ENCODE assay signal across 9 mouse cellular contexts in the genomic region with DNA sequence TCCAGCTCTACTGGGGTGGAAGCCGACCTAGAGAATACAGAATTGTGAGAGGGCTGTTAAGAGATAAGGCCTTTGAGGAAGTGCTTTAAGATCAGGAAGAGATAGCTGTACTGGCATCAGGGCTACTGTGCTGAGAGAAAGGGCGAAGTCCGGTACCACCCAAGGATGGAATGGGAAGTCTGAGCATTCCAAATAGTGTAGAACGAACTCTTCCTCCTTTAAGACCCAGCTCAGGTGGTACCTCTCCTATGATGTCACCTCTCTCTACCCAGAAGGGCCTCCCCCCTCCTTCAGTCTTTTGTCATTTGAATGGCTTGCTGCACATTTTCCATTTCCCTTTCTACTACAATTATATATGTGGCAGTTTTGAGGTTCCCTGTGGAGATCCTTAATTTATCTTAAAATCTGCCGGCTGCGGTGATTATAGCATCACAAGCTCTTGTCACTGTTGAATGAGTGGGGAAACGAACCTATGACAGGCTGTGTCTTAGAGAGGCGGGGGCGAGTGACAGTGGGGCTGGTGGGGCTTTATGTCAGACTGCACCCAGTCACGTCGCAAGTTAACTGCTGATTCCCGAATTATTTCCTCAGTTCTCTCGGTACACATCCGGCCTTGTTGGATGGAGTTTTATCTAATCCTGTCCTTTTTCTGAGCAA. TPM values are rescaled to one million over a fixed set of nuclear protein-coding genes. Genes with fewer than 3 reads are reported as not detected.
DNase-seq lines count a peak whose midpoint lies in the region; ATAC-seq and TF ChIP-seq lines count a peak whose summit lies in the region.
"Had no signal": no experiment of that assay in that cellular context is flagged by ENCODE, and none has a peak within 500 bp of the region (broad histone marks: within the 10 kb centered on the region; RNA-seq: fewer than 3 reads in every experiment).

No protein-coding gene starts in this region.

- no peak overlapping the region; the same call in 1 of the 2 replicates for H3K4me2 ChIP-seq in kidney, postnatal 0 days (ENCODE audit: low read length)
- H3K4me2 ChIP-seq in CH12.LX (ENCODE audit: insufficient read depth, low read depth, poor library complexity, severe bottlenecking): peak overlapping the region; percentile 84
- no peak overlapping the region for H3K4me2 ChIP-seq in forebrain, embryonic 15.5 days (replicated peaks)

- H3K9ac ChIP-seq in kidney, postnatal 0 days (ENCODE audit: low read depth, low read length): no peak overlapping the region
- H3K9ac ChIP-seq in CH12.LX (ENCODE audit: insufficient read depth, low read depth): peak overlapping the region; percentile 54
- H3K9ac ChIP-seq in forebrain, embryonic 15.5 days (replicated peaks): no peak overlapping the region

- peak; percentile 12 for TF ChIP-seq POLR2A in CH12.LX (IDR thresholded peaks at IDR 0.05; ENCODE audit: low read depth, low read length)

- in situ Hi-C loops in CH12.LX (cut with MboI; ENCODE audit: low pct_ligation_motif_present, low pct_unique_long_range_greater_than_20kb, low sequenced_read_pairs): no loop called here

- dilution Hi-C loops in CH12.LX (cut with MboI; ENCODE audit: extremely low pct_ligation_motif_present, extremely low pct_unique_long_range_greater_than_20kb, low sequenced_read_pairs): no loop called here

- no peaks in the 10 kb centered on the region for H3K9me3 ChIP-seq in kidney, postnatal 0 days (replicated peaks; ENCODE audit: low read length)
- H3K9me3 ChIP-seq in CH12.LX (replicated peaks; ENCODE audit: low read length): no peaks in the 10 kb centered on the region
- H3K9me3 ChIP-seq in forebrain, embryonic 15.5 days: no peaks in the 10 kb centered on the region

- peak; percentile 35 for DNase-seq in kidney, postnatal 0 days (ENCODE audit: low spot score)
- no peak for DNase-seq in kidney, adult 8-10 months
- peak; percentile 80 for DNase-seq in CH12.LX (ENCODE audit: extremely low read depth)
- peak; percentile 65 for DNase-seq in lung, postnatal 36 days
- DNase-seq in layer of hippocampus, postnatal 10 days (ENCODE audit: low spot score in 2 of 2): no peak
- DNase-seq in right cerebral cortex, postnatal 10 days (ENCODE audit: low spot score in 2 of 2): no peak
- DNase-seq in urinary bladder, adult 2 months (ENCODE audit: low spot score): no peak

- peaks cover 75% of the 10 kb centered on the region for H3K79me2 ChIP-seq in CH12.LX (replicated peaks; ENCODE audit: control insufficient read depth, extremely low read depth, insufficient read depth, poor library complexity, severe bottlenecking)

- WGBS in kidney, postnatal 0 days: 68% methylated on average over 14 of the region's 14 CpGs
- 60% methylated on average over 14 of the region's 14 CpGs for WGBS in forebrain, embryonic 15.5 days

- H3K27ac ChIP-seq in kidney, postnatal 0 days: no peak overlapping the region
- peak overlapping the region; percentile 73 for H3K27ac ChIP-seq in CH12.LX (ENCODE audit: insufficient read depth, low read depth)
- H3K27ac ChIP-seq in forebrain, embryonic 15.5 days (replicated peaks): no peak overlapping the region

- TF ChIP-seq RAD21 in CH12.LX (IDR thresholded peaks at IDR 0.05; ENCODE audit: low read depth, low read length): no peak

- ATAC-seq in kidney, postnatal 0 days (replicated peaks; ENCODE audit: low FRiP score, low read depth): peak; percentile 57; the same call in 1 of the 2 replicates
- peak; percentile 73 for ATAC-seq in forebrain, embryonic 15.5 days (replicated peaks)
- ATAC-seq: Patski had no signal

- no peaks in the 10 kb centered on the region for H3K36me3 ChIP-seq in kidney, postnatal 0 days (ENCODE audit: insufficient read depth, low read length)
- peaks cover 11 to 23% of the 10 kb centered on the region in 2 experiments for H3K36me3 ChIP-seq in CH12.LX (replicated peaks in 1 of 2; ENCODE audit: control insufficient read depth in 1 of 2, insufficient read depth in 1 of 2, low read length in 1 of 2)
- no peaks in the 10 kb centered on the region for H3K36me3 ChIP-seq in forebrain, embryonic 15.5 days

- TF ChIP-seq CTCF in kidney, postnatal 0 days (IDR thresholded peaks at IDR 0.05; ENCODE audit: low read depth): no peak
- TF ChIP-seq CTCF in CH12.LX (conservative IDR thresholded peaks at IDR 0.05 in 1 of 2, IDR thresholded peaks at IDR 0.05 in 1 of 2; ENCODE audit: low read depth in 2 of 2, low read length in 2 of 2): no peak

- 0 out of 2 replicates have a peak, but pooled peaks cover 2% of the 10 kb centered on the region for H3K4me1 ChIP-seq in kidney, postnatal 0 days (replicated peaks; ENCODE audit: insufficient read depth, low read length)
- peaks cover 4 to 66% of the 10 kb centered on the region in 2 experiments; a peak in 3 of 4 replicates for H3K4me1 ChIP-seq in CH12.LX (ENCODE audit: control insufficient read depth in 1 of 2, insufficient read depth in 2 of 2)
- H3K4me1 ChIP-seq in forebrain, embryonic 15.5 days: no peaks in the 10 kb centered on the region; the same call in 1 of the 2 replicates

- H3K27me3 ChIP-seq in kidney, postnatal 0 days (ENCODE audit: insufficient read depth, low read length): no peaks in the 10 kb centered on the region
- no peaks in the 10 kb centered on the region for H3K27me3 ChIP-seq in CH12.LX (replicated peaks)
- no peaks in the 10 kb centered on the region for H3K27me3 ChIP-seq in forebrain, embryonic 15.5 days
- H3K27me3 ChIP-seq: Patski had no signal

- TF ChIP-seq EP300 in CH12.LX (IDR thresholded peaks at IDR 0.05; ENCODE audit: low read length): peak; percentile 75; the same call in 1 of the 2 replicates

- no peak overlapping the region for H3K4me3 ChIP-seq in kidney, postnatal 0 days (replicated peaks; ENCODE audit: low read depth, low read length)
- peak overlapping the region; percentile 29 to 46 (median 36) for H3K4me3 ChIP-seq in CH12.LX (replicated peaks in 1 of 3; ENCODE audit: low read depth in 2 of 3, low read length in 2 of 3, poor library complexity in 1 of 3)
- H3K4me3 ChIP-seq in forebrain, embryonic 15.5 days: no peak overlapping the region

TF ChIP-seq in CH12.LX, 34 proteins besides CTCF, POLR2A, EP300 and RAD21 (continues in another document):
- TF ChIP-seq SIN3A (IDR thresholded peaks at IDR 0.05; ENCODE audit: low read length) (peak; percentile 73; the same call in 1 of the 2 replicates), JUND (conservative IDR thresholded peaks at IDR 0.05; ENCODE audit: low read depth, low read length) (peak; percentile 78; the same call in 1 of the 2 replicates), ZKSCAN1 (IDR thresholded peaks at IDR 0.05; ENCODE audit: borderline replicate concordance, low read depth, low read length) (no peak), ZNF384 (IDR thresholded peaks at IDR 0.05; ENCODE audit: low read depth, low read length) (no peak), HCFC1 (IDR thresholded peaks at IDR 0.05; ENCODE audit: low read depth, low read length) (0 out of 2 replicates have a peak, but pooled peaks have one; percentile 27), E2F4 (IDR thresholded peaks at IDR 0.05; ENCODE audit: insufficient replicate concordance, low read depth, low read length) (no peak), ZC3H11A (IDR thresholded peaks at IDR 0.05; ENCODE audit: low read depth, low read length) (no peak), MAZ (IDR thresholded peaks at IDR 0.05; ENCODE audit: low read depth, low read length) (peak; percentile 91; the same call in 1 of the 2 replicates), CHD1 (IDR thresholded peaks at IDR 0.05; ENCODE audit: low read depth, low read length) (no peak), JUN (IDR thresholded peaks at IDR 0.05; ENCODE audit: insufficient read depth, low read depth, low read length) (peak; percentile 91), MAX (IDR thresholded peaks at IDR 0.05; ENCODE audit: low read length) (no peak), PAX5 (IDR thresholded peaks at IDR 0.05; ENCODE audit: low read length) (no peak), ETS1 (conservative IDR thresholded peaks at IDR 0.05; ENCODE audit: low read depth, low read length) (peak; percentile 86), NELFE (IDR thresholded peaks at IDR 0.05; ENCODE audit: low read depth, low read length) (no peak), IRF4 (IDR thresholded peaks at IDR 0.05; ENCODE audit: low read depth, low read length) (peak; percentile 60; the same call in 1 of the 2 replicates), USF2 (conservative IDR thresholded peaks at IDR 0.05; ENCODE audit: low read depth, low read length) (no peak), MEF2A (IDR thresholded peaks at IDR 0.05; ENCODE audit: borderline replicate concordance, low read depth, low read length) (peak; percentile 65), MXI1 (IDR thresholded peaks at IDR 0.05; ENCODE audit: low read depth, low read length) (peak; percentile 52; the same call in 1 of the 2 replicates), TBP (conservative IDR thresholded peaks at IDR 0.05; ENCODE audit: low read depth, low read length) (0 out of 2 replicates have a peak, but pooled peaks have one; percentile 21), GABPA (IDR thresholded peaks at IDR 0.05; ENCODE audit: insufficient replicate concordance, low read depth, low read length) (no peak), MAFK (IDR thresholded peaks at IDR 0.05; ENCODE audit: insufficient replicate concordance, low read length) (0 out of 2 replicates have a peak, but pooled peaks have one; percentile 18), ZMIZ1 (IDR thresholded peaks at IDR 0.05; ENCODE audit: low read depth, low read length) (no peak), NRF1 (IDR thresholded peaks at IDR 0.05; ENCODE audit: low read depth, low read length) (no peak), TCF12 (IDR thresholded peaks at IDR 0.05; ENCODE audit: low read depth, low read length) (peak; percentile 46; the same call in 1 of the 2 replicates), RCOR1 (conservative IDR thresholded peaks at IDR 0.05; ENCODE audit: low read depth, low read length) (no peak), SMC3 (IDR thresholded peaks at IDR 0.05; ENCODE audit: low read depth, low read length) (no peak), MYC (IDR thresholded peaks at IDR 0.05; ENCODE audit: low read depth, low read length) (no peak), CHD2 (IDR thresholded peaks at IDR 0.05; ENCODE audit: low read length) (no peak), BHLHE40 (IDR thresholded peaks at IDR 0.05; ENCODE audit: low read depth, low read length) (peak; percentile 24; the same call in 1 of the 2 replicates), POLR2AphosphoS2 (IDR thresholded peaks at IDR 0.05; ENCODE audit: low read depth, low read length) (no peak)

RNA-seq across cellular contexts. Expression of gene Camk2d, which starts 13.8 kb away (rescaled TPM):
- 28.3 and 30.3 TPM in 2 replicates for polyA plus RNA-seq in kidney, postnatal 0 days (2015; fragmentation: Nextera tagmentation; extraction: Ambion mirVana)
- total RNA-seq in CH12.LX (2012; rRNA removed) (59.7 and 80.4 TPM in 2 replicates), CH12.LX (2014; rRNA removed) (64.6 and 77.3 TPM in 2 replicates)
- 66.1 and 68.9 TPM in 2 replicates for polyA plus RNA-seq in CH12.LX (2012; ENCODE audit: insufficient read length, low read depth)
- 29.9 and 30.7 TPM in 2 replicates for polyA plus RNA-seq in forebrain, embryonic 15.5 days (2015; fragmentation: Nextera tagmentation; extraction: Ambion mirVana)
- 10 to 100 TPM; 67.3 to 73.7 TPM for total RNA-seq in layer of hippocampus, postnatal 10 days (2021)
- polyA plus RNA-seq in urinary bladder, adult 2 months (2012; rRNA removed): 160 and 167 TPM in 2 replicates

Comparison
In these comparisons a context has a peak if more than half of its experiments do, and no peak if none do; other contexts are left out.
1. DNase-seq: peak in kidney, postnatal 0 days (single experiment), CH12.LX (single experiment) and lung, postnatal 36 days (single experiment); none in kidney, adult 8-10 months (0 of 2), layer of hippocampus, postnatal 10 days (0 of 2), right cerebral cortex, postnatal 10 days (0 of 2) and urinary bladder, adult 2 months (single experiment).
2. H3K4me3 ChIP-seq: peak in CH12.LX (3 of 3); none in kidney, postnatal 0 days (single experiment) and forebrain, embryonic 15.5 days (single experiment).